Mouse (Mus musculus) intestine, embryonic 14.5 days (tissue): ENCODE results near the gene Tcf20. TPM values are rescaled to one million over a fixed set of nuclear protein-coding genes. Genes with fewer than 3 reads are reported as not detected.

Experiments
- ATAC-seq: fragments of 200-750 bp; cut with Nextera tagmentation; replicated peaks from 2 replicates; pipeline ENCODE4 v1.8.0; 2017; ENCODE audit warnings: low read depth, moderate number of reproducible peaks, moderate TSS enrichment, moderate library complexity; ENCODE audit not compliant: low FRiP score, low TSS enrichment
- DNase-seq: peaks from one replicate; pipeline ENCODE4 v3.0.0-alpha.2; 2018; ENCODE audit warnings: low spot score
- H3K27ac ChIP-seq: fragments of 300-500 bp; sonication (generic); 2 replicates; pipeline ENCODE4 v1.5.1; 2014; ENCODE audit warnings: low read depth, mild to moderate bottlenecking, control low read depth
- H3K27me3 ChIP-seq: fragments of 300-500 bp; sonication (generic); replicated peaks from 2 replicates; pipeline ENCODE4 v1.6.1; 2014; ENCODE audit warnings: low read length, control low read depth; ENCODE audit not compliant: control insufficient read depth, insufficient read depth
- H3K36me3 ChIP-seq: fragments of 300-500 bp; sonication (generic); 2 replicates; pipeline ENCODE4 v1.6.1; 2014; ENCODE audit warnings: low read length, control low read depth; ENCODE audit not compliant: control insufficient read depth, insufficient read depth
- H3K4me1 ChIP-seq: fragments of 300-500 bp; sonication (generic); replicated peaks from 2 replicates; pipeline ENCODE4 v1.6.1; 2014; ENCODE audit warnings: low read length, control low read depth, mixed read lengths; ENCODE audit not compliant: control insufficient read depth, insufficient read depth
- H3K4me2 ChIP-seq: fragments of 300-500 bp; sonication (generic); 2 replicates; pipeline ENCODE4 v1.6.1; 2014; ENCODE audit warnings: low read length
- H3K4me3 ChIP-seq: fragments of 300-500 bp; sonication (generic); 2 replicates; pipeline ENCODE4 v1.5.1; 2014; ENCODE audit warnings: low read depth, low read length, control low read depth, mixed read lengths
- H3K9ac ChIP-seq: fragments of 300-500 bp; sonication (generic); 2 replicates; pipeline ENCODE4 v1.6.1; 2014; ENCODE audit warnings: mild to moderate bottlenecking, low read length
- H3K9me3 ChIP-seq: fragments of 300-500 bp; sonication (generic); 2 replicates; pipeline ENCODE4 v1.6.1; 2016; ENCODE audit warnings: low read length, control low read depth; ENCODE audit not compliant: control insufficient read depth
- WGBS: fragments of 180-500 bp; shearing (Covaris S2); extraction: QIAGEN DNeasy Blood & Tissue Kit; methylation state at CpG from one replicate; pipeline ENCODE4 v1.1.7; 2014; 5-methylcytosine and 5-hydroxymethylcytosine counted together
- polyA plus RNA-seq: library from polyadenylated mRNA; unstranded; fragments of >200 nt; fragmentation: Nextera tagmentation; extraction: Ambion mirVana; gene quantifications from 2 replicates; pipeline ENCODE4 v1.2.1, GENCODE M21; 2014

The Tcf20 gene
- polyA plus RNA-seq, 1 experiment from 2014 or later: 11.7 TPM

- DNase-seq (no peak), ATAC-seq (no peak)
- no peak overlapping the region for H3K4me3 ChIP-seq
- 70% methylated on average over 6 of the region's 6 CpGs for WGBS
- H3K36me3 ChIP-seq: no peaks in the 10 kb centered on the region
- no peak overlapping the region for H3K27ac ChIP-seq
- no peaks in the 10 kb centered on the region for H3K9me3 ChIP-seq
- H3K4me1 ChIP-seq: peaks cover 21% of the 10 kb centered on the region
- H3K9ac ChIP-seq: no peak overlapping the region
- no peaks in the 10 kb centered on the region for H3K27me3 ChIP-seq
- H3K4me2 ChIP-seq: no peak overlapping the region
Measured at GRCm38 (mm10) chr15:82998811-82999221, 11.1 kb upstream of the Tcf20 start.

- Histone ChIP-seq H3K4me1 (peaks cover 21% of the 10 kb centered on the region), H3K27ac (no peak overlapping the region)
- ATAC-seq: no peak
Measured at GRCm38 (mm10) chr15:82996431-82996830, 8.8 kb upstream of the Tcf20 start.

GRCm38 (mm10) chr15:82995239-82995638 is 7.6 kb upstream of the Tcf20 start:
- ATAC-seq (no peak), DNase-seq (no peak)
- Histone ChIP-seq H3K4me3 (no peak overlapping the region), H3K4me1 (peaks cover 21% of the 10 kb centered on the region), H3K36me3 (no peaks in the 10 kb centered on the region), H3K27ac (no peak overlapping the region), H3K27me3 (no peaks in the 10 kb centered on the region), H3K9ac (no peak overlapping the region), H3K4me2 (no peak overlapping the region), H3K9me3 (no peaks in the 10 kb centered on the region)
- 55% methylated on average over 7 of the region's 7 CpGs for WGBS

More at GRCm38 (mm10) chr15:82996431-82996830, 8.8 kb upstream of the Tcf20 start:
- Histone ChIP-seq H3K9me3 (no peaks in the 10 kb centered on the region), H3K4me3 (no peak overlapping the region), H3K36me3 (no peaks in the 10 kb centered on the region), H3K4me2 (no peak overlapping the region), H3K9ac (no peak overlapping the region), H3K27me3 (no peaks in the 10 kb centered on the region)
- no peak for DNase-seq

GRCm38 (mm10) chr15:82992911-82993310 is 5.2 kb upstream of the Tcf20 start:
- no peak overlapping the region for H3K27ac ChIP-seq
- ATAC-seq (no peak), DNase-seq (no peak)
- 51% methylated on average over 9 of the region's 9 CpGs for WGBS
- no peak overlapping the region for H3K9ac ChIP-seq
- H3K9me3 ChIP-seq: no peaks in the 10 kb centered on the region
- H3K4me3 ChIP-seq: no peak overlapping the region
- no peak overlapping the region for H3K4me2 ChIP-seq
- no peaks in the 10 kb centered on the region for H3K36me3 ChIP-seq
- peaks cover 24% of the 10 kb centered on the region for H3K4me1 ChIP-seq
- H3K27me3 ChIP-seq: no peaks in the 10 kb centered on the region

- DNase-seq (no peak), ATAC-seq (no peak)
- no peaks in the 10 kb centered on the region for H3K9me3 ChIP-seq
- peaks cover 18% of the 10 kb centered on the region for H3K4me1 ChIP-seq
- H3K27me3 ChIP-seq: no peaks in the 10 kb centered on the region
- no peak overlapping the region for H3K4me2 ChIP-seq
- no peak overlapping the region for H3K4me3 ChIP-seq
- no peak overlapping the region for H3K27ac ChIP-seq
- no peak overlapping the region for H3K9ac ChIP-seq
- H3K36me3 ChIP-seq: no peaks in the 10 kb centered on the region
- 76% methylated on average over 13 of the region's 13 CpGs for WGBS
Measured at GRCm38 (mm10) chr15:82992079-82992783, 4.6 kb upstream of the Tcf20 start.

GRCm38 (mm10) chr15:82989190-82989704 is 1.6 kb upstream of the Tcf20 start:
- H3K27ac ChIP-seq: no peak overlapping the region
- no peak overlapping the region for H3K9ac ChIP-seq
- no peak overlapping the region for H3K4me2 ChIP-seq
- peaks cover 16% of the 10 kb centered on the region for H3K4me1 ChIP-seq
- DNase-seq: no peak
- WGBS: 77% methylated on average over 6 of the region's 6 CpGs
- no peaks in the 10 kb centered on the region for H3K9me3 ChIP-seq
- no peak overlapping the region for H3K4me3 ChIP-seq
- peaks cover 13% of the 10 kb centered on the region for H3K27me3 ChIP-seq
- H3K36me3 ChIP-seq: no peaks in the 10 kb centered on the region
- ATAC-seq: no peak

GRCm38 (mm10) chr15:82987014-82987731 is 499 bp downstream of the Tcf20 start:
- peaks cover 13% of the 10 kb centered on the region for H3K27me3 ChIP-seq
- peaks cover 36% of the 10 kb centered on the region for H3K4me1 ChIP-seq
- H3K27ac ChIP-seq: no peak overlapping the region
- WGBS: 1% methylated on average over 38 of the region's 38 CpGs
- ATAC-seq (no peak; the same call in 1 of the 2 replicates), DNase-seq (no peak)
- peak overlapping the region; percentile 97 for H3K4me2 ChIP-seq
- no peaks in the 10 kb centered on the region for H3K36me3 ChIP-seq
- H3K4me3 ChIP-seq: peak overlapping the region; percentile 46
- no peaks in the 10 kb centered on the region for H3K9me3 ChIP-seq
- H3K9ac ChIP-seq: peak overlapping the region; percentile 42

GRCm38 (mm10) chr15:82984574-82984973 is 3.1 kb downstream of the Tcf20 start:
- no peaks in the 10 kb centered on the region for H3K9me3 ChIP-seq
- WGBS: 45% methylated on average over 7 of the region's 7 CpGs
- ATAC-seq (no peak), DNase-seq (no peak)
- H3K4me1 ChIP-seq: peaks cover 44% of the 10 kb centered on the region
- H3K27ac ChIP-seq: no peak overlapping the region
- H3K4me2 ChIP-seq: no peak overlapping the region
- H3K27me3 ChIP-seq: peaks cover 13% of the 10 kb centered on the region
- no peak overlapping the region for H3K9ac ChIP-seq
- no peaks in the 10 kb centered on the region for H3K36me3 ChIP-seq
- no peak overlapping the region for H3K4me3 ChIP-seq
